Mouse (Mus musculus): Measurements from ENCODE around the gene Glis3. TPM values are rescaled to one million over a fixed set of nuclear protein-coding genes. Genes with fewer than 3 reads are reported as not detected.

Glis3 gene
- polyA plus RNA-seq, 1 experiment = 0.02 TPM

GRCm38 (mm10) chr19:28299211-28299775, 380.6 kb downstream of the Glis3 start:
- no peak overlapping the region for H3K4me3 ChIP-seq (replicated peaks)
- H3K4me1 ChIP-seq (ENCODE audit: control insufficient read depth) = no peaks in the 10 kb centered on the region
- H3K36me3 ChIP-seq (ENCODE audit: control insufficient read depth) = no peaks in the 10 kb centered on the region
- no peaks in the 10 kb centered on the region for H3K27me3 ChIP-seq (ENCODE audit: control insufficient read depth)
- no peak for TF ChIP-seq TAL1 (IDR thresholded peaks at IDR 0.05; ENCODE audit: low read length)
- H3K9me3 ChIP-seq (ENCODE audit: control insufficient read depth, low read length) = no peaks in the 10 kb centered on the region; the same call in 1 of the 2 replicates

DNA sequence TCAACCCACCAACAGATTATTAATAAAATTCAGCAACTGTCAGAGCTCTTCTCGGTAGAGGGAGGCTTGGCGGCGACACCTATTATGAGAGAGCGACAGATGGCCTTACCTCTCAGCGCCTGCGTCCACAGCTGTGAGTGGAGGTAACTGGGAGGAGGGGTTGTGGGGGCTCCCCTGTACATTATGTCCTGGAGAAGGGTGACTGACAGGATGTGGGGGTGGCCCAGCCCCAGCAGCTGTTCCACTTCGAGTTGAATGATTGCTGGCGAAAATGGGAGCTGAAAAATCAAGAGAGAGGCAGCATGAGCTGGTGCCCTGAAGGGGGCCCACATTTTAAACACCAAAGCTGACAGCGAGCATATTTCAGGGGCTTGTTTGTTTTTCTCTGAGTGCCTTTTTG, 381.2 kb downstream of the Glis3 start:
- Histone ChIP-seq H3K9me3 (ENCODE audit: control insufficient read depth, low read length) (no peaks in the 10 kb centered on the region; the same call in 1 of the 2 replicates), H3K4me3 (replicated peaks) (no peak overlapping the region), H3K36me3 (ENCODE audit: control insufficient read depth) (no peaks in the 10 kb centered on the region), H3K4me1 (ENCODE audit: control insufficient read depth) (no peaks in the 10 kb centered on the region), H3K27me3 (ENCODE audit: control insufficient read depth) (no peaks in the 10 kb centered on the region)
- TF ChIP-seq GATA1 (IDR thresholded peaks at IDR 0.05; ENCODE audit: low read length) (no peak), TAL1 (IDR thresholded peaks at IDR 0.05; ENCODE audit: low read length) (no peak)

GRCm38 (mm10) chr19:28291596-28291995, 388.3 kb downstream of the Glis3 start:
- TF ChIP-seq GATA1 (IDR thresholded peaks at IDR 0.05; ENCODE audit: low read length) (no peak), TAL1 (IDR thresholded peaks at IDR 0.05; ENCODE audit: low read length) (no peak)
- H3K4me3 ChIP-seq (replicated peaks) = no peak overlapping the region
- no peaks in the 10 kb centered on the region for H3K4me1 ChIP-seq (ENCODE audit: control insufficient read depth)
- H3K9me3 ChIP-seq (ENCODE audit: control insufficient read depth, low read length) = no peaks in the 10 kb centered on the region; the same call in 1 of the 2 replicates
- no peaks in the 10 kb centered on the region for H3K36me3 ChIP-seq (ENCODE audit: control insufficient read depth)
- no peaks in the 10 kb centered on the region for H3K27me3 ChIP-seq (ENCODE audit: control insufficient read depth)

DNA sequence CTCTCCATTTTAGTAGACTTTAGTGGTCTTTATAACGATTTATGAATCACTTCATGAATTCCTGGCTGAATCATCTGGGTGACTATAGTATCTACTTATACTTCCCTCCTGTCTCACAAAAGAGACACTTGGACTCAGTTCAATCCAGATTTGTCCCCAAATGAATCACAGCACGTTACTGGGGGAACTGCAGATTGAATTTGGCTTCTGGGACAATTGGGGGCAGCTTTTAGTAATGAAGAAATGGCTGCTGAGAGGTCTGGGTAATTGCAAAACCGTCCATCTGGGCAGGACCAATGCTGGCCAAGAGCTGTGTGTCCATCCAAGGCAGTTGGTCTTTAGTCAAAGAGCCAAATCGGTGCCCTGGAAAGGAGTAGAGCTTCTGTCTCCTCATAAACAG, 390.4 kb downstream of the Glis3 start:
- Histone ChIP-seq H3K36me3 (ENCODE audit: control insufficient read depth) (no peaks in the 10 kb centered on the region), H3K9me3 (ENCODE audit: control insufficient read depth, low read length) (no peaks in the 10 kb centered on the region; the same call in 1 of the 2 replicates), H3K4me1 (ENCODE audit: control insufficient read depth) (no peaks in the 10 kb centered on the region), H3K4me3 (replicated peaks) (no peak overlapping the region), H3K27me3 (ENCODE audit: control insufficient read depth) (no peaks in the 10 kb centered on the region)
- TF ChIP-seq TAL1 (IDR thresholded peaks at IDR 0.05; ENCODE audit: low read length) (no peak), GATA1 (IDR thresholded peaks at IDR 0.05; ENCODE audit: low read length) (no peak)

DNA sequence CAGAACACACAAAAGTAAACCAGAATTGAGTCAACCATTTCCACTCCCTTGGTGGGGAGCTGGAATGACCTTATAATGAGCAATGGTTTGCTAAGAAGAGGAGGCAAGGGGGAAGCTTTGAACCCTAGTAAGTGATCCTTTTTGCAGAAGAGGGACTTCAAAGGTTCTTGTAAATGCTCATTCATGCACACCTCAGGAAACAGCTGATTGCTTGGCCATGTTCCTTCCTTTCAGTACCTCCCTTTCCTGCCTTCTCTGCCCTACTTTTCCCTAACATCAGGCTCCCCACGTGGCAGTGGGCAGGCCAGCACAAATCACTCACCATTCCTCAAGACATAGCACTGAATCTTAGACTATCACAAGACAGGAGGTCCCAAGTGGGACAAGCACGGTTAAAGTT, 392.4 kb downstream of the Glis3 start:
- TF ChIP-seq GATA1 (IDR thresholded peaks at IDR 0.05; ENCODE audit: low read length) = no peak
- TF ChIP-seq TAL1 (IDR thresholded peaks at IDR 0.05; ENCODE audit: low read length) = no peak

DNA sequence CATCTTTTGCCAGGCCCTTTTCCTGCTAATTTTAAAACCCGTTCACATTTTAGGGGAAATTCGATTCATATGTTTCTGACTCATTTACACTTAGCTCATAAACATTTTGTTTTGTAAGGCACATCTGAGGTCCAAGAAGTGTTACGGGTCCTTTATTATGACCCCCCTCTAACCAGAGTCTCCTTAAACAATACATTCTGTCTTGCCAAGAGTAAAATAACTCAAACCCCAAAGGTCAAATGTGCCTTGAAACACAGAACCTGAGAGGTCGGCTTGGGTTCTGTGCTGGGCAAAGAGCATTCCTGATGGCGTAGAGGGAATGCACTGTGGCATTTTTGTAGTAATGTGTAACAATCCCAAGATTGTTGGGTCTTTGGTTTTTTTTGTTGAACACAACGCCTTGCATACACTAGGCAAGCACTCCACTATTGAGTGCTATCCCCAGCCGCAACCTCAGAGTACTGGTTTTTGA, 395.7 kb downstream of the Glis3 start:
- no peak for TF ChIP-seq GATA1 (IDR thresholded peaks at IDR 0.05; ENCODE audit: low read length)
- TF ChIP-seq TAL1 (IDR thresholded peaks at IDR 0.05; ENCODE audit: low read length) = no peak
- Histone ChIP-seq H3K4me1 (ENCODE audit: control insufficient read depth) (no peaks in the 10 kb centered on the region), H3K9me3 (ENCODE audit: control insufficient read depth, low read length) (peaks cover 2% of the 10 kb centered on the region; the same call in 1 of the 2 replicates), H3K4me3 (replicated peaks) (no peak overlapping the region), H3K27me3 (ENCODE audit: control insufficient read depth) (no peaks in the 10 kb centered on the region), H3K36me3 (ENCODE audit: control insufficient read depth) (no peaks in the 10 kb centered on the region)

More for the DNA sequence above, 392.4 kb downstream of the Glis3 start:
- Histone ChIP-seq H3K4me1 (ENCODE audit: control insufficient read depth) (no peaks in the 10 kb centered on the region), H3K36me3 (ENCODE audit: control insufficient read depth) (no peaks in the 10 kb centered on the region), H3K4me3 (replicated peaks) (no peak overlapping the region), H3K27me3 (ENCODE audit: control insufficient read depth) (no peaks in the 10 kb centered on the region), H3K9me3 (ENCODE audit: control insufficient read depth, low read length) (peaks cover 2% of the 10 kb centered on the region; the same call in 1 of the 2 replicates)

DNA sequence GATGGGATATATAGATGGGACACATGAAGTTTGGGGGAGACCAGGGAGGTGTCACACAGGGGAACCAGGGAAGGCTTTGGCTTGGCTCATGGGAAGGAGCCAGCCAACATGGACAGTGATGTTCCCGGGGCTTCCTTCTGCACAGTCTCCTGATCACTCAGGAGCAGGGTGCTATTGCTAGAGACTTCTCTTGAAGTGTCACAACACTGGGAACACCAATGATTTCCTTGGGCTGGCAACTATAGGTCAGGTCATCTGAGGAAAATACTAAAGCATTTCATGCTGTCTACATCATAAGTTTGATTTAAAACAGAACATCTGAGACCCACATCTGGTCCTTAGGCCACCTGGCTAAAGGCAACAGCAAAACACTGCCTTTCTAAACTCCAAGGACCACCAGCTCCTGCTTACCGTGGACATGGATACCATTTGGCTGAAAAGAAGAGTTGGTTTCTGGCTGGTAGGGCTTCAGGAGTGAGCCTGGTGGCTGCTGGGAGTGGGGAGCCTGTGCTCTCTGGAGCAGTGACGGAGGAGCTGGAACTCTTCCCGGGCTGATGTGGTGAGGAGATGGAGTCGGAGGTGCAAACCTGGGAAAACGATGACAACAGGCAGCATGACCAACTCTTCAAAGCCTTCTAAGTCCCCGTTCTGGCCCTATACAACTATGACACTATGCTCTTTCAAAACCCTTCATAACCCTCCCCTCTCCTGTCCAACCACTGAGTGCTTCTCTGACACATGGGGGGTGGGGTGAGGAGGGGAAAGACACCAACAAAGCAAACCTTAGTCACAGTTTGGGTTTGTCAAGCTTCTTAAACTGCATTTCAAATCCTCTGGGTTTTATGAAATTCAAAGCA, 396.4 kb downstream of the Glis3 start:
- H3K4me1 ChIP-seq (ENCODE audit: control insufficient read depth) = no peaks in the 10 kb centered on the region
- H3K27me3 ChIP-seq (ENCODE audit: control insufficient read depth) = no peaks in the 10 kb centered on the region
- no peak for TF ChIP-seq GATA1 (IDR thresholded peaks at IDR 0.05; ENCODE audit: low read length)
- TF ChIP-seq TAL1 (IDR thresholded peaks at IDR 0.05; ENCODE audit: low read length) = no peak
- no peaks in the 10 kb centered on the region for H3K36me3 ChIP-seq (ENCODE audit: control insufficient read depth)
- H3K4me3 ChIP-seq (replicated peaks) = no peak overlapping the region
- H3K9me3 ChIP-seq (ENCODE audit: control insufficient read depth, low read length) = peaks cover 2% of the 10 kb centered on the region; the same call in 1 of the 2 replicates

- no peak overlapping the region for H3K4me3 ChIP-seq (replicated peaks)
- no peaks in the 10 kb centered on the region for H3K4me1 ChIP-seq (ENCODE audit: control insufficient read depth)
- H3K36me3 ChIP-seq (ENCODE audit: control insufficient read depth) = no peaks in the 10 kb centered on the region
- no peak for TF ChIP-seq TAL1 (IDR thresholded peaks at IDR 0.05; ENCODE audit: low read length)
- TF ChIP-seq GATA1 (IDR thresholded peaks at IDR 0.05; ENCODE audit: low read length) = no peak
- peaks cover 2% of the 10 kb centered on the region; the same call in 1 of the 2 replicates for H3K9me3 ChIP-seq (ENCODE audit: control insufficient read depth, low read length)
- no peaks in the 10 kb centered on the region for H3K27me3 ChIP-seq (ENCODE audit: control insufficient read depth)
These were observed 398.5 kb downstream of the Glis3 start for GRCm38 (mm10) chr19:28281405-28281804.

DNA sequence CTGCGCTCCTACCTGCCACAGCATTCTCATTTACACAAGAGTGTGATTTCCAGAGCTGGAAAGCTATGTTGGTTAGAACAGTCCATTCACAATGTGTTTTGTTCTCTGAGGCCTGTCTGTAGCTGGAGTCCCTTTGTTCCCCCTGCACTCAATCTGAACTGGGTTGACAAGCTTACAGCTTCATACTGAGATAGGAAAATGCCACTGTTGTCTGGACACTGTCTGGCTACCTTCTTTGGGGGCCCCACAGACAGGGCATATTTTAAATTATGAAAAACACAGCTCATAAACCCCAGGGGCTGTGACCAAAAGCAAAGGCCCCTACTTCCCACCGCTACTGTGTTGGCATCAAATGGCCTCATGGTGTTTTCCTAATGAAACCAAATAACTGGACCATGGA, 402.8 kb downstream of the Glis3 start:
- H3K9me3 ChIP-seq (ENCODE audit: control insufficient read depth, low read length) = no peaks in the 10 kb centered on the region
- no peaks in the 10 kb centered on the region for H3K27me3 ChIP-seq (ENCODE audit: control insufficient read depth)
- H3K4me3 ChIP-seq (replicated peaks) = no peak overlapping the region
- H3K36me3 ChIP-seq (ENCODE audit: control insufficient read depth) = no peaks in the 10 kb centered on the region
- H3K4me1 ChIP-seq (ENCODE audit: control insufficient read depth) = no peaks in the 10 kb centered on the region
- TF ChIP-seq GATA1 (IDR thresholded peaks at IDR 0.05; ENCODE audit: low read length) (no peak), TAL1 (IDR thresholded peaks at IDR 0.05; ENCODE audit: low read length) (no peak)
